21 mouse cellular contexts compared by ENCODE assay signal in the genomic region with DNA sequence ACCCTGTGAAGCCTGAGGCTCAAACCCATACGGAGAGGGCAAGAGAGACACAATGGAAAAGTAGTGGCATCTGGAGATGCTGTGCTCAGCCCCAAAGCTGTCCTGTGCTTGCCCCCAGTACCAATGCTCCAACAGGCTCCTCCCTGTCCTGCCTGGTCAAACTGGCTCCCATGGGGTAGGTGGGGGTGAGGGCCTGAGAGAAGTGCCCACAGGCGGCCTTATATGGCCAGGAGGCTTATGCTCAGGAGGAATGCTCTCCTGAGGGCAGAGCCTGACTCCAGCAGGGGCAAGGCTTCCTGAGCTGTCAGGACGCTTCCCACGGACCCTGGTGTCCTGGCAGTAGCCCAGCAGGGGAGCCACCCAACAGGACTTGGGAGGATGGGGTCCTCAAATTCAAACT. TPM values are rescaled to one million over a fixed set of nuclear protein-coding genes. Genes with fewer than 3 reads are reported as not detected.
A peak's percentile ranks its signal among the peaks of the same experiment; 100 is the strongest.
DNase-seq lines count a peak whose midpoint lies in the region; ATAC-seq and TF ChIP-seq lines count a peak whose summit lies in the region.
"Had no signal": no experiment of that assay in that cellular context is flagged by ENCODE, and none has a peak within 500 bp of the region (broad histone marks: within the 10 kb centered on the region; RNA-seq: fewer than 3 reads in every experiment).

No protein-coding gene starts in this region.

- no peak for TF ChIP-seq EP300 in lung, postnatal 0 days (IDR thresholded peaks at IDR 0.05)

- TF ChIP-seq CTCF in lung, postnatal 0 days (IDR thresholded peaks at IDR 0.05): no peak

- H3K4me2 ChIP-seq in heart, embryonic 16.5 days (ENCODE audit: low read depth, low read length): no peak overlapping the region
- H3K4me2 ChIP-seq in lung, postnatal 0 days (replicated peaks; ENCODE audit: low read depth, low read length): no peak overlapping the region
- no peak overlapping the region for H3K4me2 ChIP-seq in neural tube, embryonic 15.5 days
- H3K4me2 ChIP-seq: hindbrain, embryonic 14.5 days had no signal

- 37% methylated on average over 4 of the region's 4 CpGs for WGBS in heart, embryonic 16.5 days
- 37% methylated on average over 4 of the region's 4 CpGs for WGBS in lung, postnatal 0 days
- WGBS in neural tube, embryonic 15.5 days: 70% methylated on average over 4 of the region's 4 CpGs

- H3K27ac ChIP-seq in heart, embryonic 16.5 days (ENCODE audit: low read length): peak overlapping the region; percentile 47
- H3K27ac ChIP-seq in lung, postnatal 0 days (ENCODE audit: low read length): peak overlapping the region; percentile 43; the same call in 1 of the 2 replicates
- H3K27ac ChIP-seq in neural tube, embryonic 15.5 days (replicated peaks): no peak overlapping the region
- H3K27ac ChIP-seq: hindbrain, embryonic 14.5 days had no signal

- DNase-seq in heart, postnatal 25 days (ENCODE audit: low spot score): no peak
- DNase-seq in testis, postnatal 10 days (ENCODE audit: low spot score): peak; percentile 48
- no peak for DNase-seq in testis, postnatal 14 days (ENCODE audit: low spot score)
- peak; percentile 59 for DNase-seq in lung, postnatal 0 days (ENCODE audit: low spot score)
- no peak for DNase-seq in layer of hippocampus, postnatal 36 days
- DNase-seq: adrenal gland, adult 2 months; cerebellum, adult 9-10 months; forebrain, postnatal 0 days; gastrocnemius, postnatal 14 days; retina, postnatal 1 day had no signal

- no peaks in the 10 kb centered on the region for H3K9me3 ChIP-seq in heart, embryonic 16.5 days (replicated peaks; ENCODE audit: control insufficient read depth, low read length)
- H3K9me3 ChIP-seq in lung, postnatal 0 days (ENCODE audit: low read length): no peaks in the 10 kb centered on the region
- no peaks in the 10 kb centered on the region for H3K9me3 ChIP-seq in neural tube, embryonic 15.5 days (replicated peaks)

- H3K4me1 ChIP-seq in heart, embryonic 16.5 days (ENCODE audit: control insufficient read depth, insufficient read depth, low read length): peaks cover 60% of the 10 kb centered on the region
- peaks cover 58% of the 10 kb centered on the region for H3K4me1 ChIP-seq in lung, postnatal 0 days (ENCODE audit: insufficient read depth, low read depth, low read length)
- peaks cover 33% of the 10 kb centered on the region for H3K4me1 ChIP-seq in neural tube, embryonic 15.5 days

- intact Hi-C loops in heart, postnatal 25 days (cut with DNase I): no loop called here

- ATAC-seq in heart, embryonic 16.5 days (replicated peaks; ENCODE audit: extremely low read depth, insufficient read depth, low FRiP score): no peak
- ATAC-seq in lung, postnatal 0 days: peak; percentile 11
- no peak for ATAC-seq in neural tube, embryonic 15.5 days (ENCODE audit: low FRiP score)
- ATAC-seq: forebrain, postnatal 0 days had no signal

- H3K27me3 ChIP-seq in heart, embryonic 16.5 days (ENCODE audit: control insufficient read depth, insufficient read depth, low read length): no peaks in the 10 kb centered on the region
- no peaks in the 10 kb centered on the region for H3K27me3 ChIP-seq in lung, postnatal 0 days (replicated peaks; ENCODE audit: insufficient read depth, low read length)
- H3K27me3 ChIP-seq in neural tube, embryonic 15.5 days (replicated peaks): peaks cover 20% of the 10 kb centered on the region

- H3K36me3 ChIP-seq in heart, embryonic 16.5 days (ENCODE audit: control insufficient read depth, insufficient read depth): no peaks in the 10 kb centered on the region
- H3K36me3 ChIP-seq in lung, postnatal 0 days (ENCODE audit: insufficient read depth, low read length): no peaks in the 10 kb centered on the region
- H3K36me3 ChIP-seq in neural tube, embryonic 15.5 days: no peaks in the 10 kb centered on the region

- 0 out of 2 replicates have a peak overlapping the region, but pooled peaks have one; percentile 4 for H3K9ac ChIP-seq in heart, embryonic 16.5 days (ENCODE audit: low read length)
- H3K9ac ChIP-seq in lung, postnatal 0 days (replicated peaks; ENCODE audit: low read depth): no peak overlapping the region
- no peak overlapping the region for H3K9ac ChIP-seq in neural tube, embryonic 15.5 days (replicated peaks)
- H3K9ac ChIP-seq: forebrain, postnatal 0 days; hindbrain, embryonic 14.5 days had no signal

- no peak overlapping the region for H3K4me3 ChIP-seq in heart, embryonic 16.5 days (ENCODE audit: low read length)
- no peak overlapping the region for H3K4me3 ChIP-seq in lung, postnatal 0 days (ENCODE audit: low read depth, low read length)
- H3K4me3 ChIP-seq in neural tube, embryonic 15.5 days (replicated peaks): no peak overlapping the region
- H3K4me3 ChIP-seq: erythroblast, embryonic 14.5 days had no signal

RNA-seq across cellular contexts. Expression of a gene that starts 4.8 kb away (rescaled TPM):
- polyA plus RNA-seq in heart, embryonic 16.5 days (2015; fragmentation: Nextera tagmentation; extraction: Ambion mirVana): 17.7 and 32.1 TPM in 2 replicates
- total RNA-seq in heart, postnatal 25 days (2021): 10 to 100 TPM; 50.3 to 58.2 TPM
- polyA plus RNA-seq in lung, postnatal 0 days (2015; fragmentation: Nextera tagmentation; extraction: Ambion mirVana): 83.7 and 85.3 TPM in 2 replicates
- 10 to 100 TPM in 1 of 2 experiments, 1 to 10 TPM in 1; 6.5 to 11.0 TPM for total RNA-seq in layer of hippocampus, postnatal 36 days (2021)
- 1.2 and 4.4 TPM in 2 replicates for polyA plus RNA-seq in neural tube, embryonic 15.5 days (2015; fragmentation: Nextera tagmentation; extraction: Ambion mirVana)

RNA-seq across cellular contexts. Expression of a gene that starts 26.7 kb away (rescaled TPM):
- 208 and 247 TPM in 2 replicates for polyA plus RNA-seq in heart, embryonic 16.5 days (2015; fragmentation: Nextera tagmentation; extraction: Ambion mirVana)
- total RNA-seq in heart, postnatal 25 days (2021): 100 to 1,000 TPM; 471 to 515 TPM
- polyA plus RNA-seq in lung, postnatal 0 days (2015; fragmentation: Nextera tagmentation; extraction: Ambion mirVana): 418 and 453 TPM in 2 replicates
- total RNA-seq in layer of hippocampus, postnatal 36 days (2021): 100 to 1,000 TPM; 665 to 743 TPM
- polyA plus RNA-seq in neural tube, embryonic 15.5 days (2015; fragmentation: Nextera tagmentation; extraction: Ambion mirVana): 382 and 405 TPM in 2 replicates

RNA-seq across cellular contexts. Expression of a gene that starts 42.8 kb away (rescaled TPM):
- 6.1 and 9.9 TPM in 2 replicates for polyA plus RNA-seq in heart, embryonic 16.5 days (2015; fragmentation: Nextera tagmentation; extraction: Ambion mirVana)
- 10 to 100 TPM; 13.0 to 13.8 TPM for total RNA-seq in heart, postnatal 25 days (2021)
- 15.5 and 16.1 TPM in 2 replicates for polyA plus RNA-seq in lung, postnatal 0 days (2015; fragmentation: Nextera tagmentation; extraction: Ambion mirVana)
- total RNA-seq in layer of hippocampus, postnatal 36 days (2021): 10 to 100 TPM; 29.9 to 32.1 TPM
- polyA plus RNA-seq in neural tube, embryonic 15.5 days (2015; fragmentation: Nextera tagmentation; extraction: Ambion mirVana): 21.2 and 25.6 TPM in 2 replicates

RNA-seq across cellular contexts. Expression of a gene that starts 59.2 kb away (rescaled TPM):
- 133 and 148 TPM in 2 replicates for polyA plus RNA-seq in heart, embryonic 16.5 days (2015; fragmentation: Nextera tagmentation; extraction: Ambion mirVana)
- 10 to 100 TPM; 73.1 to 83.5 TPM for total RNA-seq in heart, postnatal 25 days (2021)
- 119 and 136 TPM in 2 replicates for polyA plus RNA-seq in lung, postnatal 0 days (2015; fragmentation: Nextera tagmentation; extraction: Ambion mirVana)
- total RNA-seq in layer of hippocampus, postnatal 36 days (2021): 100 to 1,000 TPM in 1 of 2 experiments, 10 to 100 TPM in 1; 96.9 to 103 TPM
- polyA plus RNA-seq in neural tube, embryonic 15.5 days (2015; fragmentation: Nextera tagmentation; extraction: Ambion mirVana): 196 and 203 TPM in 2 replicates

RNA-seq across cellular contexts. Expression of a gene that starts 59.2 kb away (rescaled TPM):
- 0.05 and 0.22 TPM in 2 replicates for polyA plus RNA-seq in heart, embryonic 16.5 days (2015; fragmentation: Nextera tagmentation; extraction: Ambion mirVana)
- not detected for total RNA-seq in heart, postnatal 25 days (2021)
- polyA plus RNA-seq in lung, postnatal 0 days (2015; fragmentation: Nextera tagmentation; extraction: Ambion mirVana): 0.20 and 0.46 TPM in 2 replicates
- total RNA-seq in layer of hippocampus, postnatal 36 days (2021): not detected
- 0.40 TPM in 1 of 2 replicates, not detected in the other for polyA plus RNA-seq in neural tube, embryonic 15.5 days (2015; fragmentation: Nextera tagmentation; extraction: Ambion mirVana)
- total RNA-seq: adrenal gland, adult 2 months; CH12.LX; forebrain, postnatal 0 days; gastrocnemius, postnatal 14 days; layer of hippocampus, adult 8-10 months; left cerebral cortex, postnatal 10 days; liver, adult 2 months; megakaryocyte, adult 5-6 weeks had no signal
- polyA plus RNA-seq: adrenal gland, adult 2 months; erythroblast, embryonic 14.5 days; forebrain, postnatal 0 days; hindbrain, embryonic 14.5 days; liver, adult 2 months; neural tube, embryonic 14.5 days; spleen, adult 2 months had no signal

Comparison
In these comparisons a context has a peak if more than half of its experiments do, and no peak if none do; other contexts are left out.
1. DNase-seq: peak in testis, postnatal 10 days (single experiment) and lung, postnatal 0 days (single experiment); none in heart, postnatal 25 days (single experiment), testis, postnatal 14 days (single experiment) and layer of hippocampus, postnatal 36 days (0 of 2).